Mouse (Mus musculus): ENCODE data around the gene Spem1. TPM values are rescaled to one million over a fixed set of nuclear protein-coding genes. Genes with fewer than 3 reads are reported as not detected.

Gene Spem1
- polyA plus RNA-seq, 1 experiment from 2014 or later = not detected

DNA sequence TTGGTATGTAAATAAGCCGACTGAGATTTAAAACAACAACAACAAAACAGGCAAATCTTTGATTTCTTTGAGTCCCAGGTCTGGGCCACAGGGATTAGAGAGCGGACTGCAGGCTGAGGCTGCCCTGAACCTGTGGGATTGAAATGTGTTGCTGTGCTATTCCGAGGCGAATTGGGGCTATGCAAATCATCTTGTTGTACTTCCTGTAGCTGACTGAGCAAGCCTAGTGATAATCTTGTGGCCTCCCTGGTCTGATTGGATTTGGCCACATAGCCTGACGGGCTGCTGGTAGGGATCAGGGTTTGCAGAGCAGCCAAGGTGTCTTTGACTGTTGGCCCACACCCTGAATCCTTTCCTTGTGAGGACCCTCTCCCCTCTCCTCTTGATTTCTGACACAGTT is 47.0 kb downstream of the Spem1 start:
- no peak overlapping the region for H3K4me3 ChIP-seq (ENCODE audit: low read depth, low read length)
- H3K4me1 ChIP-seq (replicated peaks; ENCODE audit: control insufficient read depth, insufficient read depth, low read length) = no peaks in the 10 kb centered on the region
- H3K27ac ChIP-seq (ENCODE audit: low read depth, low read length) = no peak overlapping the region
- peaks cover 32% of the 10 kb centered on the region for H3K27me3 ChIP-seq (replicated peaks; ENCODE audit: control insufficient read depth, insufficient read depth, low read length)
- no peaks in the 10 kb centered on the region for H3K36me3 ChIP-seq (ENCODE audit: control insufficient read depth, insufficient read depth, low read length)
- ATAC-seq (replicated peaks; ENCODE audit: low FRiP score) = no peak
- no peak overlapping the region for H3K9ac ChIP-seq (ENCODE audit: low read depth, low read length)
- no peaks in the 10 kb centered on the region for H3K9me3 ChIP-seq (ENCODE audit: control insufficient read depth, low read length)
- no peak overlapping the region for H3K4me2 ChIP-seq
- 43% methylated on average over 5 of the region's 5 CpGs for WGBS
- DNase-seq (ENCODE audit: low spot score) = no peak

Other genes starting within 250 kb of the Spem1 start
- 33.7 and 39.3 TPM in 2 replicates for gene Wrap53, start 241.9 kb downstream of the Spem1 start, polyA plus RNA-seq (2014; fragmentation: Nextera tagmentation; extraction: Ambion mirVana)
- 196 and 198 TPM in 2 replicates for gene Trp53, start 241.8 kb downstream of the Spem1 start, polyA plus RNA-seq (2014; fragmentation: Nextera tagmentation; extraction: Ambion mirVana)
- 76.2 and 79.5 TPM in 2 replicates for gene Atp1b2, start 216.2 kb downstream of the Spem1 start, polyA plus RNA-seq (2014; fragmentation: Nextera tagmentation; extraction: Ambion mirVana)
- 42.9 and 43.8 TPM in 2 replicates for gene Shbg, start 204.3 kb downstream of the Spem1 start, polyA plus RNA-seq (2014; fragmentation: Nextera tagmentation; extraction: Ambion mirVana)
- 16.7 and 18.0 TPM in 2 replicates for gene Sat2, start 200.2 kb downstream of the Spem1 start, polyA plus RNA-seq (2014; fragmentation: Nextera tagmentation; extraction: Ambion mirVana)
- 22.8 and 26.2 TPM in 2 replicates for gene Fxr2, start 189.2 kb downstream of the Spem1 start, polyA plus RNA-seq (2014; fragmentation: Nextera tagmentation; extraction: Ambion mirVana)
- gene Sox15, start 166.9 kb downstream of the Spem1 start, polyA plus RNA-seq (2014; fragmentation: Nextera tagmentation; extraction: Ambion mirVana) = not detected in 2 replicates
- 20.7 and 24.0 TPM in 2 replicates for gene Mpdu1, start 159.5 kb downstream of the Spem1 start, polyA plus RNA-seq (2014; fragmentation: Nextera tagmentation; extraction: Ambion mirVana)
- gene Cd68, start 156.0 kb downstream of the Spem1 start, polyA plus RNA-seq (2014; fragmentation: Nextera tagmentation; extraction: Ambion mirVana) = 21.0 and 22.0 TPM in 2 replicates
- 755 and 757 TPM in 2 replicates for gene Eif4a1, start 149.8 kb downstream of the Spem1 start, polyA plus RNA-seq (2014; fragmentation: Nextera tagmentation; extraction: Ambion mirVana)
- 75.4 and 79.1 TPM in 2 replicates for gene Senp3, start 140.1 kb downstream of the Spem1 start, polyA plus RNA-seq (2014; fragmentation: Nextera tagmentation; extraction: Ambion mirVana)
- gene Tnfsf13, start 136.4 kb downstream of the Spem1 start, polyA plus RNA-seq (2014; fragmentation: Nextera tagmentation; extraction: Ambion mirVana) = 0.37 TPM in 1 of 2 replicates, not detected in the other
- 4.5 and 6.0 TPM in 2 replicates for gene Tnfsf12, start 126.3 kb downstream of the Spem1 start, polyA plus RNA-seq (2014; fragmentation: Nextera tagmentation; extraction: Ambion mirVana)
- gene Tnfsfm13, start 126.1 kb downstream of the Spem1 start, polyA plus RNA-seq (2014; fragmentation: Nextera tagmentation; extraction: Ambion mirVana) = 1.7 and 2.6 TPM in 2 replicates
- gene Polr2a, start 63.5 kb downstream of the Spem1 start, polyA plus RNA-seq (2014; fragmentation: Nextera tagmentation; extraction: Ambion mirVana) = 46.1 and 48.9 TPM in 2 replicates
- gene Slc35g3, start 60.2 kb downstream of the Spem1 start, polyA plus RNA-seq (2014; fragmentation: Nextera tagmentation; extraction: Ambion mirVana) = not detected in 2 replicates
- gene Zbtb4, start 56.3 kb downstream of the Spem1 start, polyA plus RNA-seq (2014; fragmentation: Nextera tagmentation; extraction: Ambion mirVana) = 0.90 and 1.0 TPM in 2 replicates
- gene Chrnb1, start 26.2 kb downstream of the Spem1 start, polyA plus RNA-seq (2014; fragmentation: Nextera tagmentation; extraction: Ambion mirVana) = 1.3 and 1.4 TPM in 2 replicates
- gene Fgf11, start 20.3 kb downstream of the Spem1 start, polyA plus RNA-seq (2014; fragmentation: Nextera tagmentation; extraction: Ambion mirVana) = 1.2 TPM in 2 replicates
- gene Tmem102, start 16.6 kb downstream of the Spem1 start, polyA plus RNA-seq (2014; fragmentation: Nextera tagmentation; extraction: Ambion mirVana) = 0.96 and 1.2 TPM in 2 replicates
- not detected in 2 replicates for gene Gm39566, start 6.9 kb downstream of the Spem1 start, polyA plus RNA-seq (2014; fragmentation: Nextera tagmentation; extraction: Ambion mirVana)
- not detected in 2 replicates for gene Spem2, start 3.7 kb downstream of the Spem1 start, polyA plus RNA-seq (2014; fragmentation: Nextera tagmentation; extraction: Ambion mirVana)
- 2.8 and 3.4 TPM in 2 replicates for gene Nlgn2, start 15.6 kb upstream of the Spem1 start, polyA plus RNA-seq (2014; fragmentation: Nextera tagmentation; extraction: Ambion mirVana)
- gene Tmem256, start 16.3 kb upstream of the Spem1 start, polyA plus RNA-seq (2014; fragmentation: Nextera tagmentation; extraction: Ambion mirVana) = 336 and 370 TPM in 2 replicates
- 63.5 and 70.1 TPM in 2 replicates for gene Plscr3, start 24.2 kb upstream of the Spem1 start, polyA plus RNA-seq (2014; fragmentation: Nextera tagmentation; extraction: Ambion mirVana)
- gene Tnk1, start 36.5 kb upstream of the Spem1 start, polyA plus RNA-seq (2014; fragmentation: Nextera tagmentation; extraction: Ambion mirVana) = 0.57 and 0.62 TPM in 2 replicates
- gene Tmem95, start 55.8 kb upstream of the Spem1 start, polyA plus RNA-seq (2014; fragmentation: Nextera tagmentation; extraction: Ambion mirVana) = not detected in 2 replicates
- 2.3 and 3.6 TPM in 2 replicates for gene Kctd11, start 59.2 kb upstream of the Spem1 start, polyA plus RNA-seq (2014; fragmentation: Nextera tagmentation; extraction: Ambion mirVana)
- 8.6 and 8.7 TPM in 2 replicates for gene Acap1, start 73.4 kb upstream of the Spem1 start, polyA plus RNA-seq (2014; fragmentation: Nextera tagmentation; extraction: Ambion mirVana)
- 3.2 and 4.0 TPM in 2 replicates for gene 2810408A11Rik, start 78.8 kb upstream of the Spem1 start, polyA plus RNA-seq (2014; fragmentation: Nextera tagmentation; extraction: Ambion mirVana)
- gene Neurl4, start 78.9 kb upstream of the Spem1 start, polyA plus RNA-seq (2014; fragmentation: Nextera tagmentation; extraction: Ambion mirVana) = 9.5 and 10.5 TPM in 2 replicates
- gene Gps2, start 91.7 kb upstream of the Spem1 start, polyA plus RNA-seq (2014; fragmentation: Nextera tagmentation; extraction: Ambion mirVana) = 121 and 130 TPM in 2 replicates
- gene Eif5a, start 99.8 kb upstream of the Spem1 start, polyA plus RNA-seq (2014; fragmentation: Nextera tagmentation; extraction: Ambion mirVana) = 2,995 and 3,090 TPM in 2 replicates
- gene Ybx2, start 113.6 kb upstream of the Spem1 start, polyA plus RNA-seq (2014; fragmentation: Nextera tagmentation; extraction: Ambion mirVana) = 1.3 and 1.7 TPM in 2 replicates
- gene Slc2a4, start 126.0 kb upstream of the Spem1 start, polyA plus RNA-seq (2014; fragmentation: Nextera tagmentation; extraction: Ambion mirVana) = 7.0 and 8.3 TPM in 2 replicates
- gene Cldn7, start 142.6 kb upstream of the Spem1 start, polyA plus RNA-seq (2014; fragmentation: Nextera tagmentation; extraction: Ambion mirVana) = 4.0 and 5.1 TPM in 2 replicates
- 20.8 and 24.0 TPM in 2 replicates for gene Ctdnep1, start 159.0 kb upstream of the Spem1 start, polyA plus RNA-seq (2014; fragmentation: Nextera tagmentation; extraction: Ambion mirVana)
- gene Elp5, start 160.3 kb upstream of the Spem1 start, polyA plus RNA-seq (2014; fragmentation: Nextera tagmentation; extraction: Ambion mirVana) = 131 and 146 TPM in 2 replicates
- 302 and 311 TPM in 2 replicates for gene Gabarap, start 169.0 kb upstream of the Spem1 start, polyA plus RNA-seq (2014; fragmentation: Nextera tagmentation; extraction: Ambion mirVana)
- 33.2 and 36.6 TPM in 2 replicates for gene Phf23, start 173.6 kb upstream of the Spem1 start, polyA plus RNA-seq (2014; fragmentation: Nextera tagmentation; extraction: Ambion mirVana)
- 22.1 and 23.3 TPM in 2 replicates for gene Dvl2, start 178.4 kb upstream of the Spem1 start, polyA plus RNA-seq (2014; fragmentation: Nextera tagmentation; extraction: Ambion mirVana)
- gene Acadvl, start 193.2 kb upstream of the Spem1 start, polyA plus RNA-seq (2014; fragmentation: Nextera tagmentation; extraction: Ambion mirVana) = 85.7 and 89.7 TPM in 2 replicates
- gene Dlg4, start 194.8 kb upstream of the Spem1 start, polyA plus RNA-seq (2014; fragmentation: Nextera tagmentation; extraction: Ambion mirVana) = 9.3 and 9.4 TPM in 2 replicates
- 0.40 and 0.66 TPM in 2 replicates for gene Asgr1, start 231.9 kb upstream of the Spem1 start, polyA plus RNA-seq (2014; fragmentation: Nextera tagmentation; extraction: Ambion mirVana)

All from liver, embryonic 11.5 days (tissue).